Mouse (Mus musculus) brain, embryonic 14.5 days (tissue): Measurements from ENCODE around the gene Gemin8.

Experiments used
- CTCF ChIP-seq: fragments of 200-500 bp; IDR thresholded peaks from 2 replicates; pipeline ENCODE4 v1.5.1; 2012; ENCODE audit warnings: inconsistent platforms, mild to moderate bottlenecking, moderate library complexity, borderline replicate concordance; ENCODE audit not compliant: insufficient read depth, insufficient read length; ENCODE audit errors: extremely low read depth
- POLR2A ChIP-seq: fragments of 200-500 bp; IDR thresholded peaks from 2 replicates; pipeline ENCODE4 v1.6.1; 2012; ENCODE audit warnings: mild to moderate bottlenecking, inconsistent platforms, borderline replicate concordance; ENCODE audit not compliant: poor library complexity, insufficient read depth, insufficient read length, severe bottlenecking; ENCODE audit errors: extremely low read depth

DNA sequence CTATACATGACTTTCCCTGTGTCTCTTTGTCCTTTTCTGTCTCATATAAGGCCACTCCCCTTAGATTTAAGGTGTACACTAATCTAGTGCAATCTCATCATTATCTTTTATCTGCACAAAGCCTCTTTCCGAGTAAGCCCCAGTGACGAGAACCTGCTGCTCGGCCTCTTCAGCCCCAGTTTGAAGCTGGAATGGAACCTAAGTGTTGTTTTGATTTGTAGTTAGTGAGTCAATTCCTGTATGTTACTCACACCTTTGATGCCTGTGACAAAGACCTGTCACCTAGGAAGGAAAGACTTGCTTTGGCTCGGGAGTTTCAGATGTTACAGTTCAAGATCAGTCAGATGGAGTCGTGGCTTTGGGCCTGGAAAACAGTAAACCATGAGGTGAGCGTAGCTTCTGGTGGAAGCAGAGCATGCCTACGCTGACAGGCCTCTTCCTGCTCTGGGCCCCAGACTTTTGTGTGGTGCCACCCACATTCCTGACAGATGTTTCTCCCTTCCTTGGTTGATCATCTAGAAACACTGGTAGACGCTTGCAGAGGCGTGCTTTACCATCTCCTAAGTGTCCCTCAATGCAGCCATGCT, 15.2 kb downstream of the Gemin8 start:
- no peak for TF ChIP-seq CTCF
- TF ChIP-seq POLR2A = no peak
